Mouse (Mus musculus) layer of hippocampus, postnatal 25 days (tissue): Measurements from ENCODE around the gene Akap13. TPM values are rescaled to one million over a fixed set of nuclear protein-coding genes. Genes with fewer than 3 reads are reported as not detected.

Experiments
- DNase-seq, 2 experiments: peaks; one replicate each; pipeline ENCODE4 v3.0.0; 2022; ENCODE audit warnings: mixed read lengths in 2 of 2, low spot score in 1 of 2; ENCODE audit errors: extremely low spot score in 1 of 2
- total RNA-seq, 2 experiments: library from RNA; stranded (reverse); gene quantifications; 2 replicates each; pipeline ENCODE4 v1.2.3; 2021

Akap13 gene
- total RNA-seq, 2 experiments from 2014 or later: 54.0 to 70.8 TPM

GRCm38 (mm10) chr7:75655180-75656074 is 200.1 kb downstream of the Akap13 start:
- no peak for DNase-seq

GRCm38 (mm10) chr7:75656297-75656852 is 201.0 kb downstream of the Akap13 start:
- no peak for DNase-seq

GRCm38 (mm10) chr7:75656896-75657295 is 201.6 kb downstream of the Akap13 start:
- DNase-seq: no peak

GRCm38 (mm10) chr7:75664455-75664854 is 209.1 kb downstream of the Akap13 start:
- no peak for DNase-seq

- no peak for DNase-seq
Measured at GRCm38 (mm10) chr7:75666982-75667381, 211.6 kb downstream of the Akap13 start.

DNA sequence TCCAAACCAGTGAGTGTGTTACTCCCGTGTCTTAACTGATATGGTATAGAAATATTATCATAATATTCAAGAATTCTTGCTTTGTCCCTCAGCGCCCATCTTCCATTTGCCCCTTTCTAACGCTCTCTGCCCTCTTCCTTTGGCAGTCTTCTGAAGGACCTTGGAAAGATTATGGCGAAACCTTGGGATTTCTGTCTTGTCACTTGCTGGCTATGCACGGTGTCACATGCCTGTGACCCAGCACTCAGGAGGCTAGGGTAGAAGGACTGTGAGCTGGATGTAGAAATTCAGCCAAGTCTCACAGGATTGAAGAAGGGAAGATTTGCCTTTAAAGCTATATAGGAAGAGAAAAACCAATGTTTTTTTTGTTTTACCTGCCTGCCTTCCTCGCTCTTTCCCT is 212.2 kb downstream of the Akap13 start:
- DNase-seq: no peak

DNA sequence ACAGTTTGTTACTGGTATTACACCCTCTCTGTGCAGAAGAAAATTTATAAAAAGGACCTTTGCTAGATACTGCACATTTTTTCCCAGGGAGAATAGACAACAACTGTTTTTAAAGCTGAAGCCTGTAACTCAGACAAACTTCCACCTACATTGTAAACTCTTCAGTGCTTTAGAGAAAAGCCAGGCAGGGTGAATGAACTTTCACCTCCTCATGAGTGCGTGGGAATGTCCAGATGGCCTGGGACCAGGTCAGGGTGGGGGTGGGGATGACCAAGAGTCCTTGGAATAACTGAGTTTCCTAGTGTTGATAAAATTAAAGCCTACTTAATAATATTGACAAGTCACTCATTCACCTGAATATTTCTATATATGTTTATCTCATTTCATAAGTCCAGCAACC is 213.1 kb downstream of the Akap13 start:
- no peak for DNase-seq

DNA sequence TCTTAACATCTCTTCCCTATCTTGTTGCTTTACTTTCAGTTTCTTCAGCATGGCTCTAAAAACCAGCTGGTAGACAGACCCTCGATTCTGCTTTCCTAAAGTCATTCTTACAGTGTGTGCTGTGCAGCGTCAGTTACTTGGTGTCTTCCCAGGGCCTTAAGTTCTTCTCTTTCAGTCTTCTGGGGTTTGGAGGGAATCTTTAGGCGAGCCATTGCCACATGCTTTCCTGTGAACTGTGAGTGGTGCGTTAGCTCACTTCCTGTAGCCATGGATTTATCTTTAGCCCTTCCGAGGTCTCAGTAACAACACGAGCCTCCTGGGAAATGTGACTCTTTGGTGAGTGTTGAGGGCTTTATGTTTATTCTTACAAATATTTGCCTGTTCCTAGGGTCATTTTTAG is 214.1 kb downstream of the Akap13 start:
- DNase-seq: no peak

GRCm38 (mm10) chr7:75679631-75680030 is 224.3 kb downstream of the Akap13 start:
- no peak for DNase-seq

GRCm38 (mm10) chr7:75682901-75683300 is 227.6 kb downstream of the Akap13 start:
- DNase-seq: no peak

- no peak for DNase-seq
Measured at GRCm38 (mm10) chr7:75683410-75683809, 228.1 kb downstream of the Akap13 start.

DNA sequence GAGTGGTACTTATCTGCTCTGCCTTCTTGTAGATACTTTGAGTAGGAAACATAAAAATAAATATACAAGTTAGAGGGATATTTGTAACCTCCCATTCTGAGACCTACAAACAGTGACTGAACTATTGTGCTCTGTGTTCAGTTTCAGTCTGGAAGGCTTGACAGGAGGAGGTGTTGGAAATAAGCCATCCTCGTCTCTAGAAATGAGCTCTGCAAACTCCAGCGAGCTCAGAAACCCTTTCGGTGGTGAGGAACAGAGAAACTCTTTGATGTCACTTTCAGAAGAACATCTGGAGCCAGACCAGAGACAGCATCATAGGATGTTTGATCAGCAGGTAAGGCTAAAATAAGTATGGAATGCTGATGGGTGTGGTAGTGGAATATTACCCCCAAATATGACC is 229.6 kb downstream of the Akap13 start:
- no peak for DNase-seq

DNA sequence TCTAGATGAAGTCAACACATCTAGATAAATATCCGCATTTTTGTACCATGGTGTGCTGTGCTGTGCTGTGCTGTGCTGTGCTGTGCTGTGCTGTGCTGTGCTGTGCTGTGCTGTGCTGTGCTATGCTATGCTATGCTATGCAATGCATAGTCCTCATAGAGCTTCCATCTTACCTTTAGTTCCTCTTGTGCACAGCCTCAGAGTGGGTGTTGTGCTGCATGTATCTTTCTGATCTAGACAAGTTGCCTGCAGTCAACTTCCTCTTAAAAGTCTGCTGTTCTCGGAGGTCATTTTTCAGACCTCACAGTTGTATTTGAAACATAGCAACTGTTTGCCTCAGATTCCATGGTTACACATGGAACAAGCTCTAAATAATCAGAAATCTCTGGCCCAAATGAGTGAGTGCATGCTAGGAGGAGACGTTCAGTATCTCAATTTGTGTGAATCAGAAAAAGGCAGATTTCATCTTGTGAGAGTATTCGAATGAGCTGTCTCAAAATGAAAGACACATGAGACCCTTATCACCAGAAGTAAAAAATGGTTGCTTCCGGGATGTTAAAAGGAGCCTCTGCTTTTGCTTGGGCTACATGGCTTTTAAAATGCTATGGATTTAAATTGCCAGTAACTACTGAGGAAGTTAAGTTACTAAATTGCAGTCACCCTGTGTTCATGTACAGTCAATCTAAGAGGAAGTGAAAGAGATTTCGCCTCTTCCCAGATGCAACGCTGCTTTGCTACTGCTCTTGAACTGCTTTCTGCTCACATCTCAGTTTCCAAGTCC is 230.9 kb downstream of the Akap13 start:
- DNase-seq: no peak

GRCm38 (mm10) chr7:75686827-75687164 is 231.5 kb downstream of the Akap13 start:
- no peak for DNase-seq

GRCm38 (mm10) chr7:75688144-75688543 is 232.8 kb downstream of the Akap13 start:
- DNase-seq: no peak

GRCm38 (mm10) chr7:75694777-75695176 is 239.4 kb downstream of the Akap13 start:
- no peak for DNase-seq

DNA sequence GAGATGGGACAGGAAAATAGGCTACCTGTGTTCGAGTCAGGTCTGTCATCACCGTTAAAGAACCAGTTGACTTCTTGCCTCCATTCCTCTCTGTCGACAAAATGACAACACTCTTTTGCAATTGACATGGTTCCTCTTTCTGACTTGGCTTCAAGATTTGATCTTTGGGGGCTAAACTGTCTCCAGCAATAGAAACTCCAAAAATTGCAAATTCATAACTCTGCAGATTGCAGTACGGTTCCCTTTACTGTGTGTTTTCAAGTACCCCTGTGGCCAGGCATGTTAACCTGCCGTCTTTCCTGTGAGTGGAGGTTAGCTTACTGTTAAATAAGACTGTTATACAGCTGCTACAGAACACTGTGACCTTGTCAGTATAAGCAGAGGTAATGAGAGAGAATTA is 244.5 kb downstream of the Akap13 start:
- DNase-seq: no peak

DNA sequence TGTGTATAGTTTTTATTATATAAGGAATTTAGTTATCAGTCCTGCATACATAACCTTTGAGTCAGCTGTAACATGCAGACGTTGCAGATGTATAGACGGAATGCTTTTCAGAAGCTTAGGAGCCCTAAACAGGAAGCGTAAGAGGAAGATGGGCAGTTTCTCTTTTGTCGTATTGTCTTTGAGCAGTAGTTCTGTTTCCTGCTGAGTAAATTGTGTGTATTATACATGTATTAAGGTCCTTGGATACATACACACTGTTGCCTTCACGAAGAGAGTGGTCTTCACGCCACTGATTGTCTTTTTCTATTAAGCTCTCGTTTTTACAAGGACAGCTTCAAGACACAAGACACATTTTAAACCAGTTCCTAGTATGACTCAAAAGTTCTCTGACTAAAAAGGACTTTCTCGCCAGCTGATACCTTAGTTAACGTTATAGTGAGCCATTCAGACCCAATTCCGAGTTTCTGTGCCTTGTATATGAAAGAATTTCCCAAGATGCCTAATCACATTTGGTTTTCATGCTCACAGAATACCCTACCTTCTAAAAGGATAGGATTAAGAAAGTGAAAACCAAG is 245.5 kb downstream of the Akap13 start:
- DNase-seq: no peak

DNA sequence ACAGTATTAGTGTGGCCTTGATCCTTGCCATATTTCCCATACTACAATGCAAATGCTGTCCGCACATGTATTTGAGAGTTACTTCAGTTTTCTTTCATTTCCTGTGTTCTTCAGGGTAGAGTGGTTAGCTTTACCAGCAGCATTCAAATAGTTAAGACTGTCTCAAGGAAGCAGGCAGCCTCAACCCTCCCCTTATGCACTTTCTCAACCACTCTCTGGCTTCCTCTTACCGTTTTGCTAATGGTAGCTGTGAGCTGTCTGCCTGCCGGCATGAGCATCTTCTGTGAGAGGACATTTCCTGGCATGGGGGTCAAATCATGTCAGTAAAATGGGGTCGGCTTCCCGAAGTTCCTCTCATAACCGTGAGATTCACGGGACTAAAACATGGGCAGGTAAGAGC is 246.4 kb downstream of the Akap13 start:
- no peak for DNase-seq

- no peak for DNase-seq
Measured at GRCm38 (mm10) chr7:75702368-75702767, 247.0 kb downstream of the Akap13 start.
